Mouse (Mus musculus): ENCODE results near the gene Rimklb.
A peak's percentile ranks its signal among the peaks of the same experiment; 100 is the strongest.
"Not testable (repeated sequence)": the region's sequence is repeated elsewhere in the genome, so short reads cannot be mapped to it uniquely, and the experiment has no call there.

Rimklb gene

GRCm38 (mm10) chr6:122498661-122499060 is at the start of gene Rimklb:
TSS of gene Rimklb (minus strand) at chr6:122498761.
- DNase-seq (ENCODE audit: low read depth): no peak

- DNase-seq (ENCODE audit: low read depth): peak; percentile 82
These were observed 47.4 kb upstream of the Rimklb start for GRCm38 (mm10) chr6:122545948-122546347.

- peak; percentile 91 for DNase-seq (ENCODE audit: low read depth)
These were observed 46.8 kb upstream of the Rimklb start for GRCm38 (mm10) chr6:122545289-122545882.

- DNase-seq (ENCODE audit: low read depth): no peak
These were observed 46.1 kb upstream of the Rimklb start for GRCm38 (mm10) chr6:122544672-122545071.

- DNase-seq (ENCODE audit: low read depth): no peak
These were observed 45.0 kb upstream of the Rimklb start for GRCm38 (mm10) chr6:122543574-122543973.

- not testable (repeated sequence) for DNase-seq (ENCODE audit: low read depth)
These were observed 43.9 kb upstream of the Rimklb start for GRCm38 (mm10) chr6:122542459-122542858.

GRCm38 (mm10) chr6:122539564-122539963 is 41.0 kb upstream of the Rimklb start:
- no peak for DNase-seq (ENCODE audit: low read depth)

- DNase-seq (ENCODE audit: low read depth): no peak
These were observed 35.5 kb upstream of the Rimklb start for GRCm38 (mm10) chr6:122534032-122534431.

- peak; percentile 68 for DNase-seq (ENCODE audit: low read depth)
These were observed 34.3 kb upstream of the Rimklb start for GRCm38 (mm10) chr6:122532883-122533302.

GRCm38 (mm10) chr6:122531466-122532174 is 33.1 kb upstream of the Rimklb start:
- no peak for DNase-seq (ENCODE audit: low read depth)

- DNase-seq (ENCODE audit: low read depth): no peak
These were observed 29.6 kb upstream of the Rimklb start for GRCm38 (mm10) chr6:122528136-122528535.

- no peak for DNase-seq (ENCODE audit: low read depth)
These were observed 29.0 kb upstream of the Rimklb start for GRCm38 (mm10) chr6:122527596-122527995.

GRCm38 (mm10) chr6:122523289-122523688 is 24.7 kb upstream of the Rimklb start:
- DNase-seq (ENCODE audit: low read depth): no peak

- DNase-seq (ENCODE audit: low read depth): no peak
These were observed 24.0 kb upstream of the Rimklb start for GRCm38 (mm10) chr6:122522595-122522994.

- no peak for DNase-seq (ENCODE audit: low read depth)
These were observed 20.8 kb upstream of the Rimklb start for GRCm38 (mm10) chr6:122519384-122519783.

GRCm38 (mm10) chr6:122517668-122518067 is 19.1 kb upstream of the Rimklb start:
- DNase-seq (ENCODE audit: low read depth): no peak

- DNase-seq (ENCODE audit: low read depth): not testable (repeated sequence)
These were observed 17.2 kb upstream of the Rimklb start for GRCm38 (mm10) chr6:122515762-122516161.

GRCm38 (mm10) chr6:122514312-122514711 is 15.8 kb upstream of the Rimklb start:
- no peak for DNase-seq (ENCODE audit: low read depth)

GRCm38 (mm10) chr6:122512914-122513878 is 14.6 kb upstream of the Rimklb start:
- DNase-seq (ENCODE audit: low read depth): no peak

GRCm38 (mm10) chr6:122508494-122508893 is 9.9 kb upstream of the Rimklb start:
- DNase-seq (ENCODE audit: low read depth): no peak

GRCm38 (mm10) chr6:122505545-122505944 is 7.0 kb upstream of the Rimklb start, which contains the start of gene Mfap5:
TSS of gene Mfap5 (plus strand) at chr6:122505845.
- DNase-seq (ENCODE audit: low read depth): no peak

GRCm38 (mm10) chr6:122505041-122505440 is 6.5 kb upstream of the Rimklb start:
- DNase-seq (ENCODE audit: low read depth): no peak
